Mouse (Mus musculus): ENCODE data around the gene Tnfrsf21.

Tnfrsf21 gene

DNA sequence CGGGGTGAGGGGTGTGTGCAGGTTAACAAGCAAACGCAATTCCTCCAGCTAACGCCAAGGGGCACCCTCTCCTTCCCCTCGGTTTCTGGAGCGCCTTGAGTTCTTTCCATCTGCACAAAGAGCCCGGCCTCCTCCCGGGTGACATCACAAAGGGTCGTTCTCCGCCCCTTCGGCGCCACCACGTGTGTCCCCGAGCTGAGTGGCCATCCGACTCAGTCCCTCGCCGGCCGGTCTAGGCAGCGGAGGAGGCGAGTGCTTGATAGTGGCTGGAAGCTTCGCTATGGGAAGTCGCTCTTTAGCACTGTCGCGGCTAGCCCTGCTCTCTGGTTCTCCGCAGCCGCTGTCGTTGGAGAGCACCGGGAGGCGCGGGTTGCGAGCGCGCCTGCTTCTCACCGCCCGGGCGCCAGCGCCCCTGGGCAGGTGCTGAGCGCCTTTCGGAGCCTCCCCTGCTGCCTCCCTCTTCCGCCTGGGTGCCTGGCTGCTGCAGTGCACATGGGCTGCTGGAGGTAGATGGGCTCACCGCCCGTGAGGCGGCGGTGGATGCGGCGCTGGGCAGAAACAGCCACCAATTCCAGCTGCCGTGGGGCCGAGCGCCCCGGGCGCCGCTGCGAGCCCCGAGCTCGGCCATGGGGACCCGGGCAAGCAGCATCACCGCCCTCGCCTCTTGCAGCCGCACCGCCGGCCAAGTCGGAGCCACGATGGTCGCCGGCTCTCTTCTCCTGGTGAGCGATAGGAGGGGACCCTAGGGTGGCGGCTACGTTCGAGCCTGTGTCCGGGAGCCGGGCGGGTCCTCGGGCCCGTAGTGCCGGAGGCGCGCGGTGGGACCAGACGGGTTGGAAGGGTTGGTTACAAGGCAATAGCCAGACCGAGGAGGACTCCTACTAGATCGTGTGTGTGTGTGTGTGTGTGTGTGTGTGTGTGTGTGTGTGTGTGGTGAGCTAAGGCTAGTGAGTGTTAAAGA, at the start of gene Tnfrsf21:
Gene Tnfrsf21, plus strand, starts transcription at position 185 of the 961 bp plus-strand sequence.
- DNase-seq (ENCODE audit: low spot score): peak; percentile 81

DNA sequence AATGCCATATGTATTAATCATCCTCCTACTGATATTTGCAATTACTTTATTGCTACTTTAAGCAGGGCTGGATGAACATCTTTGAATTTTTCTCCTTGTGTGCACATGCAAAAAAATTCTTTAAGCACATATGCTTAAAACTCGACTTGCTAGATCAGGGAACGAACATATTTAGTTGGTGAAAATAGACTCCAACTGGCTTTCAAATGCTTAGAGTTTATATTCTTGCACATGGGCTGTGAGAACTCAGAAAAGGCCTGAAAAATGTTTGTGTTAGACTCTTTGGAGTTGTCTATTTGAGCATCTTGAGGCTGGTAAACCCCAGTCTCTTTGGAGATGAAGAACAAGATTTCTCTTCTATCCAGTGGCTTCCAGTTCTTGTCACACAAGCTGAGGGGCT, 48.2 kb upstream of the Tnfrsf21 start:
- no peak for DNase-seq (ENCODE audit: low spot score)

DNA sequence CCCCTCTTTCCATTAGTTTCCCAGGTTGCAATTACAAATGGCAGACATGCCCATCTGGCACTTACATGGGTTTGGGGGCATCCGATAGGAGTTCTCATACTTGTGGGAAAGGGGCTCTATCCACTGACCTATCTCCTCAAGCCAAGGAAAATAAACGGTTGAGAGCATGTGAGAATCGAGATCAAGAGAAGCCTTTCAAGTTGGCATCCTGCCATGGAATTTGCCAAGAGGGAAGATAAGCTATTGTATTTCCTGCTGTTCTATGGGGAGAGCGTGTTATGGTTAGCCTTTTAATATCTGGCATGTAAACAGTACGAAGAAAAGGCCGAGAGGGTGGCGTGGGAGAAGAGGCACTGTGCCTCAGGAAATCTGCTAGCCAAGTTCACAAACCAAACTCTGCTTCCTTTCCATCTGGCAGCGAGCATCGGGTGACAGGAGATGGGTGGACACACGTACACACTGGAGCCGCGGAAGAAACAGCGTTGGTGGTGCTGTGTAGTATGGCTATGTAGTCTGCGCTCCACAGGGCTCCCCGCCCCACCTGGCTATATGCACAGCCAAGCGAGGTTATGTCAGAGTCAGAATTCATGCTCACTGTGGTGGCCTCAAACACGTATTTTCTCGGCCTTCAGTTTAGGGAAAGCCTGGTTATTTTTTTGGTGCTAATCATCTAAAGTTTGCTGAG, 40.9 kb upstream of the Tnfrsf21 start:
- no peak for DNase-seq (ENCODE audit: low spot score)

DNA sequence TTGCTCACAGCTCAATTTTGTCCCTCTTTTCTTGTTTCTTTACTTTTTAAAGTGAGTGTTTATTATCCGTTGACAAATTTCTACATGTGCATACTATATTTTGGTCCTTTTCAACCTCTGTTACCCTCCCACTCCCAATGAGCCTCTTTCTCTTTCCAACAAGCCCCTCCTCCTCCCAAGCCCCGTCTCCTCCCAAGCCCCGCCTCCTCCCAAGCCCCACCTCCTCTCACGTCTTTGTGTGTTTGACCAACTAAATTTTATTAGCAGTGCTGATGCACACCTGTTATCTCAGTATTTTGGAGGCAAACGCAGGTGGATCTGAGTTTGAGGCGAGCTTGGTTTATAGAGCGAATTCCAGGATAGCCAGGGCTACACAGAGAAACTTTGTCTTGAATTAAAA, 38.6 kb upstream of the Tnfrsf21 start:
- DNase-seq (ENCODE audit: low spot score): no peak

DNA sequence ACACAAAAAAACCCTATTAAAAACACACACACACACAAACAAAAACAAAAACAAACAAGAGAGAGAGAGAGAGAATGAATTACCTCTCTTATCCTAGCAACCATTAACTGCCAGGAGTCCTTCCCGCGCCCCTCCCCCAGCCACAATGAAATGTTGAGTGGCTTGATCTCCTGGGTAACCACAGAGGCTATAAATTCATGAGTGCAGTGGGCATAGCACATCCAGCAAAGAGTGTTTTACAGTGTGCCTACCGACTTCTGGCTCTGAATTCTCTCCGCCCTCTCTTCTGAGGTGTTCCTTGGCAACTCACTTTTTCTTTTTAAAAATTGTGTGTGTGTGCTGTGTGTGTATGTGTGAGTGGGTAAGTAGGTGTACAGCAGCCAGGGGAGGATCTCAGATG, 38.0 kb upstream of the Tnfrsf21 start:
- no peak for DNase-seq (ENCODE audit: low spot score)

DNA sequence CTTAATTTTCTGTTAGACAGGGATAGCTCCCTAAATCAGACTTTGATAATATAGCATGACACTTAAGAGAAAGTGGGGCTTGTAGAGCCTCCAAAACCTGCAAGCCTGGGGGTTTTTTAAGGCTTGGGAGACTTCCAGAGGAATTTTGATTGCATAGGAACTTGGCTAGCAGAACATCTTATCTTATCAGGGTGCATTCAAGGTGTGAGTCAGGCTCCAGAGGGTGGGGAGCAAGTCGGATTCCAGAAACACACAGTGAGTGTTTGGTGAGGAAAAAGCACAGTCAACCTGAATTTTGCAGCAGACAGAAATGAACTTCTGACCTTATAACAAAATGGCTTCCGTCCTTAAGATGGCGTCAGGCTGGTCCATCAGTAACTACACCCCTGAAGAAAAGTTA, 34.5 kb upstream of the Tnfrsf21 start:
- DNase-seq (ENCODE audit: low spot score): no peak

DNA sequence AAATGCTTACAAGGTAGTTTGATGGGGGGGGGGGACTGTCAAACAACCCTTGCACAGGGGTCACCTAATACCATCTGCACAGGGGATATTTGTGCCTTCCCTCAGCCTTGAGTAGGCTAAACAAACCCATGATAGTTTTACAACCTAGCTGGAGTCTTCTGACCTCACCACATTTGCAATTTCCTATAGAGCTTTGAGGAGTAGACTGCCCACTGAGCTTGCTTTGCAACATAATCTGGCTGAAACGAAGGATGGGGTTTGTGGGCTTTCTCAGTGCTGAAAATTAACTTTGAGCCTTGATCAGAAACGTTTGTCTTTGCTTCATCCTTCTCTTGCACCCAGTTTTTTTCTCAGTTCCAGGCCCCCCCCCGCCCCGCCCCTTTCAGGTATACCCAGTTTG, 33.8 kb upstream of the Tnfrsf21 start:
- no peak for DNase-seq (ENCODE audit: low spot score)

DNA sequence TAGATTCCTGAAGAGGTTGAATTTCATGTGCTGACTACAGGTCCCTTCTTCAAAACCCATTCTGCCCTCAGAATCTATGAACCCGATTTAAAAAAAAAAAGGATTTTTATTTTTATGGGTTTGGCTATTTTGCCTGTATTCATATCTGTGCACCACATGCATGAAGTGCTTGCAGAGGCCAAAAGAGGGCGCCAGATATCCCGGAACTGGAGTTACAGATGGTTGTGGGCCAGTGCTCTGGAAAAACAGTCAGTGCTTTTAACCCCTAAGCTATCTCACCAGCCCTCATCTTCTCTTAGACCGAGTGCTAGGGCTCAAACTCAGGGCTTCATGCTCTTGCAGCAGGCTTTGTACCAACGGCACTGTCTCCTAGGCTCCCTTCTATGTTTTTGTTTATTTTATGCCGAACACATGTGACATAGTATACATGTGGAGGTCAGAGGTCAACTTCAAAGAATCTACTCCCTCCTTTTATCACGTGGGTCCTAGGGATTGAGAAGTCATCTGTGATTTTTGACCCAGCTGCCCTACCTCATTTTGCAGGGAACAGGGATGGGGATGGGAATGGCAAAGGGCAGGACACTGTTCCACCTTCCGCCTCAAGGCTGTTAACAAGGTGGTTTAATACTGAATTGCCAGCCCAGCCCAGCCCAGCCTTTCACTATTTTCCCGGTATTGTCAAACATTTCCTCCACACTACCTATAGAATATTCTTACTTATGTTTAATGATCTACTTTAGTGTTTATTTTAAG, 30.3 kb upstream of the Tnfrsf21 start:
- DNase-seq (ENCODE audit: low spot score): no peak

DNA sequence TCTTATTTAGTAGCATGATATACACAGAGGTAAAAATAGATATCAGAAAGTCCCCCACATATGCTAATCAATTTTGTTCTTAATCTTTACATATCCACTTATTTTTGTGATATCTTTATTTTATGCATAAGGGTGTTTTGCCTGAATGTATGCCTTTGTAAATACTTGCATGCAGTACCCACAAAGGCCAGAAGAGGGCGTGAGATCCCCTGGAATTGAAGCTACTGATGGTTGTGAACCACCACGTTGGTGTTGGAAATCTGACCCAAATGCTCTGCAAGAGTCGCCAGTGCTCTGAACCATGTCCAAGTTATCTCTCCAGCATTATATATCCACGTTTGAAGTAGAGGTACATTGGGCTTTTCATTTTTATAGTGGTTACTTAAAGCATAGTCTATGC, 28.7 kb upstream of the Tnfrsf21 start:
- DNase-seq (ENCODE audit: low spot score): peak; percentile 39

DNA sequence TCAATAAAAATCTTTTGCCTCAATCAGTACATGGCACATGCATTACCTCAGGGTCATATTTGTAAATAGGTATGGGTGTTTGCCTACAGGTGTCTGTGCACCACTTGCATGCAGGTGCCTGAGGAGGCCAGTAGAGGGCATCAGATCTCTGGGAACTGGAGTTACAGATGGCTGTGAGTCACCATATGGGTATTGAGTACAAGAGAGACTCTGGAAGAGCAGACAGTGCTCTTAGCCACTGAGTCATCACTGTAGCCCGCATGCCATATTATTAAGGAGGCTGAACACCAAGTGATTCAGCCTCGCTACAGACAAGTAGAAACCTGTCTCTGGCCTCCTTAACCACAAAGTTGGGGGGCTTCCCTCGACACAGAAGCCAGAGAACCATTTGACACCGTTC, 26.4 kb upstream of the Tnfrsf21 start:
- no peak for DNase-seq (ENCODE audit: low spot score)

DNA sequence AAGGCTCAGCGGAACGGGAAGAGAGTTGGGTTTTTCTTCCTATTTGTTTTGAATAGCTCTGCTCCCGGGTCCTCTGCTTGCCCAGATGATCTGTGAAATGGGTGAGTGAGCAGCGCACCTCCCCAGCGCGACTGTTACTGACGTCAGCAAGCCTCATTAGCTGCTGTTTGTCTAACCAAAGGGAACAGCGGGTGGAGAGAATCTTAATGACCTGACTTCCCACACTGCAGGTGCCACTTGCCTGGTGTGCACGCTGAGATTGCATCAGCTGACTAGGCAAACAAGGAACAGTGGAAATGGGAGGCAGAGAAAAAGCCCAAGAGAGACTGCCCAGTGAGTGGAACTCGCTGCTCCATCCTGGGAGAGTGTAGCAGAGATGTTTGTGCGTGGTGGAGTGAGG, 25.2 kb upstream of the Tnfrsf21 start:
- DNase-seq (ENCODE audit: low spot score): no peak

DNA sequence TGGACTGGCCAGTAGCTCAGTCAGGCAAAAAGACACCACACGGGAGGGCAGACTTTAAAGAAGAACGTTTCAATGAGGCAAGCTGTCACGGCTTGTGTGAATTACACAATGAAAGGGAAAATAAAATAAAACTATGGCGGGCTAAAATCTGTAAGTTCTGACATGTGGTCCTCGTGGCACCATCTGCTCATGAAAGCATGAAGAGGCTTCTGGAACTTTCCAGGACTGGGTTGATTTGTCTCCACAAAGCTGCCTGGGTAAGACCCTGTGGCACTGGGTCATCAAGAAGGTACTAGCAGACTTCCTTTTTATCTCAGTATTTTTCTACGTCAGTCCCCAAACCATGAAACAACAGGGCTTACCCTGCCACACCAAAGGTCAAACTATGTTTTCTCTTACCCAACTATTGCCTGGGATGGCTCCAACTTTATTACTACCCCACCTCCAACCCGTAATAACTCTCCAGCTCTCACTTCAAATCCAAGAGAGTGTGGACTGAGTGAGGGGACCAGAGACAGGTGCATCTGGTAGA, 16.8 kb upstream of the Tnfrsf21 start:
- DNase-seq (ENCODE audit: low spot score): no peak

DNA sequence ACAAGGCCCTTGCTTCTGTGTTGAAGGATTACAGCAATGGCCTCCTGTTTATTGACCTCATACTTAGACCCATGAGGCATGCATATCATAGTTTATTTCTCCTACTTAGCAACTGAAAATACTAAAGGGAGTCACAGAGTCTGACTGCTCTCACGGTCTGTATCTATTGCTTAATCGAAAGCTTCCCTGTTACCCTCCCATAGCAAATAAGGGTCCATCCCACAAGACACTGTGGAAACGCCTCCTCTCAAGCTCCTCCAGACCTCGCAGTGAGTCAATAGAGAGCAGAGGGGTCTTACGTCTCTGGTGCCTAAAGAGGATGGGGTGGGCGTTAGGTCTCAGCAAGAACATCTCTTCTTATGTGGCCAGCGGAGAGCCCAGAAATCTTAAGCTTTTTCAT, 15.8 kb upstream of the Tnfrsf21 start:
- DNase-seq (ENCODE audit: low spot score): no peak

DNA sequence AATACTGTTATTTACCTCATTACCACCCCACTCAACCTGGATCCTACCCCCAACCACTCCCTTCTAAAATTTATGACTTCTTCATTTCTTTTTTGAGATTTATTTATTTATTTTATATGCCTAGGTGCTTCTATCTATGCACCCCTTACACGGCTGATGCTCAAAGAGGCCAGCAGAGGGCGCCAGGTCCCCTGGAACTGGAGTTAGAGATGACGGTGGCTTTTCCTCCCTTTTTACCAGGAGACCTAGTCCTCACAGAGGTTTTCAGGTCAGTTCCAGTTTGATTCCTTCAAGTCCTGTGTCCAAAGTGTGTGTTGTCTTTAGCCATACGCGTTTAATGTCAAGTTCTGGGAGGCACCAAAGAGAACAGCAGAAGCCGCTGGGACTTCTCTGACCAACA, 3.6 kb upstream of the Tnfrsf21 start:
- DNase-seq (ENCODE audit: low spot score): peak; percentile 27

DNA sequence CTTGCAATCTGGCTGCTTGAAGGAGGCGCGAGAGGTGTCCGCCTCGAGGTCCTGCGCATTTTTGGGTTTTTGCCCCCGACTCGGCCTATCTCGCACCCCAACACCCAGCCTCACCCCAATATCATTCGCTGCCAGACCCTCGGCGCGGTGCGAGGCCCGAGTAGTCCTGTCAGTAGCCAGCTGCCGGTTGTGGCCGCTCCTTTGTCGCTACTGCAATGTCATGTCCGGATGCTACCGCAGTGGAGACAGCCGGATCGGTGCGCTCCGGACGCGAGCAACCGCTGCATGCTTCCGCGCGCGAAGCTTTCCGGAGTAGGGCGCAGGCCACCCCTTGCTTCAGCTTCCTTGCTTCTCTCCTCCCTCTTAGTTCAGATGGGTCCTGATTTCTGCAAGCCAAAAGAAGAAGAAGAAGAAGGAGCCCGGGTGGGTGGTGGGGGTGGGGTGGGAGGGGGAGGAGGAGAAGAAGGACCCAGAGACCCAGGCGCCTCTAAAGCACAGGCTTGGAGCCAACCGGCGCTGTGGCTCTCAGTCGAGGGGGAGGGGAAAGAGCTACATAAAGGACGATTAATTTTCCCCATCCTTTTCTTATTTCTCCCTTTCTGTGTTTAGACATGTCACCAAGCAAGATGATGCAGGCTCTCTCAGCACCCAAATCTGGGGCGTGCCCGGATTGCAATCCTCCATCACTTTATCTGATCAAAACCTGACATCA, 1.1 kb downstream of the Tnfrsf21 start:
- peak; percentile 17 for DNase-seq (ENCODE audit: low spot score)

DNA sequence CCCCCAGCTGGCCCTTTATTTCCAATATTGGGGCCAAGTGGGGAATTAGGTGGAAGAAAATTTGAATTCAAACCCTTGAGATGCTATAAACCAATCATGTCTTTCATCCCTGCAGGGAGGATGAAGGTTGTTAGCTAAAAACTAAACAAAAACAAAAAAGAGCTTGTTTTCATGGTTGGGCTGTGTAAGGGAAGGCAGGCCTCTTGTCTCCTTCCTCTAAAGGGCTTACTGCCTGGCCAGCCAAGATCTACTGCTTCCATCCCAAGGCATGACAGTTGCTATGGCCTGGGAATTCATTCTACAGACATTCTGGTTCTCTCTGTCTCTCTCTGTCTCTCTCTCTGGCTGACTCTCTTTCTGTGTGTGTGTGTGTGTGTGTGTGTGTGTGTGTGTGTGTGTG, 1.7 kb downstream of the Tnfrsf21 start:
- no peak for DNase-seq (ENCODE audit: low spot score)

DNA sequence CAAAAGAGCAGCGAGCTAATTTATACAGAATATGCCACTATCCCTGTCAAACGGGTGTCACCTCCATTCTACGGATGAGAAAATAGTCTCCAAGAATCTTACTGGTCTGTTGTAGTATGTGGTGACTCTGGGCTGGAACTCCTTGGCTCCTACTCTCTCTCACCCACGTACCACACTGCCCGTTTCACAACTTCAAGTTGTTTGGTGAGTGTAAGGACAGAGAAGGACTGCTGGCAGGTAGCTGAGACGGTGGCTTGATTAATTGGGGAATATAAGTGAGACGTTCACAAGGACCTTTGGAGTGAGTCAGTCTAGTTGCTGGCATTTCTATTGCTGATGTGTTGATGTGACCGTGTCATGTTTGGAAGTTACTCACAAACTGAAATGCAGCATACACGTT, 3.3 kb downstream of the Tnfrsf21 start:
- DNase-seq (ENCODE audit: low spot score): no peak

DNA sequence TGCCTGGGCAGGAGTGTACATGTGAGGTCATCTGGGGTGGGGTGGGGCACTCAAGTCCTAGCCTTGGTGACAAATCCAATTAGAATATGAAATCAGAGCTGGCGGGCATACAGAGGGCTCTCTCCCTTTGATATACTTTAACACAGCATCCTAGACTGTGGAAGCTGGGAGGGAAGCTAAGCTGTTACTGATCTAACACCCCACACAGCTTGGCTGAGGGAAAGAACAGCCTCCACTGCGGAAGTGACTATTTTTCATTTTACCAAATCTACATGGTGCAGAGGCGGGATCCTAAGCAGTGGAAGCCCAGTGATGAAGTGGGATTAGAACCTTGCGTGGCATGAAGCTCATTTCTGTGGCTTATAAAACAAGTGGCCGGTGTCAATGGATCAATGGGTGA, 4.7 kb downstream of the Tnfrsf21 start:
- no peak for DNase-seq (ENCODE audit: low spot score)

DNA sequence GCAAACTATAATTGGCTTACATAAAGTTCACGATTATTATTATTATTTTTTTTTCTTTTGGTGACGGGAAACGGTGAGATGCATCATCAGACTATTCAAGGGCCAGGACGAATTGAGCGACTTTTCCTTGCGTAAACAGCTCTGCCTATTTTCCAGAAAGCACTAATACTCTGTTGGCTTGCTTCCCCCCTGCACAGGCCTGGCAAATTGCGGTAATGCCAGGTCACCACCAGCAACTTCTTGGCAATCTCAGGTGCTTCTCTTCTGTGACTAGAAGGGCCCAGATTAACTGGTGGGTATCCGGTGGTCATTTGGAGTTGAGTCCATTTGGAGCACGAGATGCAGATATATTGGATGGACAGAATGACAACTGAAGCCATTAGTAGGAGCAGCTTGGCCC, 5.7 kb downstream of the Tnfrsf21 start:
- DNase-seq (ENCODE audit: low spot score): no peak

DNA sequence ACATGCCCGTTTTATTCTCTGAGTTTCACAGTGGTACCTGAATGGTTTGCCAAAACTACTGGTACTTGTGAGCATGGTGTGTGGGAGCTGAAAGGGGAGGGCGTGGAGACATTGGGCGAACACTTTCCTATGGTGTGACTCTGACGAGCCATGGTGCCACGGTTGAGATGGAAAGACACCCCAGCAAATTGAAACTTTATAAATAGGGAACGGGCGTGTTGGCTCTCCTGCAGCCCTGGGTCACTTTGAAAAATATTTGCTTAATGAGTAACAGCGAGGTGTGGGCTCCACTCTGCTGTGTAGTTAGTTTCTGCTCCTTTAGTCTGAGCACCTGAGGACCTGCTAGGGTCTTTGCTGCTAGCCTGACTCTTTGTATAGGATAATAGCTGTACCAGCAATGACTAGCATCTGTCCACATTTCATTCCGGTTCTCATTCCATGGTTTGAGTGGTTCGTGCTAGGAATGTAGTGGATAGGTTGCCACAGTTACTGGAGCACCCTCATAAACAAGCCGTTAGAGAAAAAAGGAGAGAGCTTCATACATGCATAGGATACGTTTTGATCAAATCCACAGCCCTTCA, 7.4 kb downstream of the Tnfrsf21 start:
- DNase-seq (ENCODE audit: low spot score): no peak

DNA sequence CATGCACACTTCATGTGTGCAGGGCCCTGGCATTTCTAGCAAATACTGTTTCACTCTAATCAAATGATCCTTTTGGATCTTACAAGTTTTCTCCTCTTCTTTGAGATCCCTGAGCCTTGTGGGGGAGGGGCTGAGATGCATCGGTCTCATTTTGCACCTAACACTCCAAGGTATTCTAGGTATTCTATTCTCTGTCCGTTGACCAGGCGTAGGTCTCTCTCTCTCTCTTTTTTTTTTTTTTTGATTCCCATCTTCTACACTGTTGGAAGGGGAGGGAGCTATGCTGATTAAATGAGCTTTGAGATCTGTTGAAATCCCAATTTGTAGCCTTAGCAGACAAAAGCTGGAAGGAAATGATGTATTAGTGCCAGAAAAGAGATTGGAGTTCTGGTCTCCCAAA, 8.2 kb downstream of the Tnfrsf21 start:
- DNase-seq (ENCODE audit: low spot score): no peak
